ENCODE assay signal across 21 mouse cellular contexts in genomic region chr2:90559015-90559687, GRCm38 (mm10). TPM values are rescaled to one million over a fixed set of nuclear protein-coding genes. Genes with fewer than 3 reads are reported as not detected.
DNase-seq lines count a peak whose midpoint lies in the region; ATAC-seq and TF ChIP-seq lines count a peak whose summit lies in the region.
"Had no signal": no experiment of that assay in that cellular context is flagged by ENCODE, and none has a peak within 500 bp of the region (broad histone marks: within the 10 kb centered on the region; RNA-seq: fewer than 3 reads in every experiment).

No protein-coding gene starts in this region.

- no peak for TF ChIP-seq POLR2A in ES-Bruce4 (IDR thresholded peaks at IDR 0.05; ENCODE audit: insufficient read depth, low read length)

- H3K4me3 ChIP-seq in heart, embryonic 10.5 days, result no peak overlapping the region
- H3K4me3 ChIP-seq in ES-Bruce4 (ENCODE audit: low read depth, low read length), result no peak overlapping the region
- H3K4me3 ChIP-seq in liver, postnatal 0 days (ENCODE audit: low read depth, low read length), result no peak overlapping the region
- no peak overlapping the region for H3K4me3 ChIP-seq in embryonic facial prominence, embryonic 10.5 days
- H3K4me3 ChIP-seq: embryonic facial prominence, embryonic 15.5 days; forebrain, embryonic 10.5 days; heart, embryonic 13.5 days had no signal

- peaks cover 22% of the 10 kb centered on the region for H3K4me1 ChIP-seq in heart, embryonic 10.5 days
- peaks cover 5% of the 10 kb centered on the region for H3K4me1 ChIP-seq in ES-Bruce4 (ENCODE audit: control insufficient read depth, insufficient read depth, low read length)
- peaks cover 85% of the 10 kb centered on the region for H3K4me1 ChIP-seq in liver, postnatal 0 days (ENCODE audit: insufficient read depth)
- peaks cover 24% of the 10 kb centered on the region for H3K4me1 ChIP-seq in embryonic facial prominence, embryonic 10.5 days

- H3K27me3 ChIP-seq in heart, embryonic 10.5 days (ENCODE audit: insufficient read depth, poor library complexity, severe bottlenecking), result no peaks in the 10 kb centered on the region
- H3K27me3 ChIP-seq in ES-Bruce4 (ENCODE audit: control insufficient read depth, insufficient read depth, low read length, poor library complexity, severe bottlenecking), result no peaks in the 10 kb centered on the region
- no peaks in the 10 kb centered on the region for H3K27me3 ChIP-seq in liver, postnatal 0 days (ENCODE audit: insufficient read depth, low read length)
- no peaks in the 10 kb centered on the region for H3K27me3 ChIP-seq in embryonic facial prominence, embryonic 10.5 days (replicated peaks; ENCODE audit: low read depth, poor library complexity, severe bottlenecking)
- H3K27me3 ChIP-seq: CH12.LX; embryonic facial prominence, embryonic 15.5 days; heart, embryonic 13.5 days had no signal

- H3K4me2 ChIP-seq in liver, postnatal 0 days (ENCODE audit: low read depth, low read length), result peak overlapping the region; percentile 55; the same call in 1 of the 2 replicates
- H3K4me2 ChIP-seq: embryonic facial prominence, embryonic 15.5 days had no signal

- no peak overlapping the region for H3K9ac ChIP-seq in ES-Bruce4 (ENCODE audit: low read depth, poor library complexity, severe bottlenecking)
- H3K9ac ChIP-seq in liver, postnatal 0 days (replicated peaks), result 0 out of 2 replicates have a peak overlapping the region, but pooled peaks have one; percentile 26
- H3K9ac ChIP-seq: embryonic facial prominence, embryonic 15.5 days; heart, embryonic 13.5 days had no signal

- ATAC-seq in liver, postnatal 0 days, result no peak

- TF ChIP-seq CTCF in ES-Bruce4 (IDR thresholded peaks at IDR 0.05; ENCODE audit: low read depth, low read length), result no peak
- no peak for TF ChIP-seq CTCF in liver, postnatal 0 days (IDR thresholded peaks at IDR 0.05; ENCODE audit: low read depth)

- DNase-seq in heart, embryonic 10.5 days (ENCODE audit: low spot score), result no peak
- no peak for DNase-seq in heart, postnatal 4 days
- peak; percentile 55 for DNase-seq in brain, adult 2 months (ENCODE audit: low read depth, low spot score)
- no peak for DNase-seq in liver, postnatal 0 days
- DNase-seq in embryonic facial prominence, embryonic 10.5 days (ENCODE audit: low spot score), result no peak
- DNase-seq in embryo, embryonic 11 days, result no peak
- no peak for DNase-seq in cerebellum, postnatal 36 days
- DNase-seq: cerebellum, adult 18-20 months; gastrocnemius, postnatal 14 days; heart, postnatal 36 days; kidney, adult 11 months; layer of hippocampus, adult 9-11 months; right cerebral cortex, postnatal 25 days; thymus, postnatal 4 days had no signal

- no peaks in the 10 kb centered on the region for H3K9me3 ChIP-seq in heart, embryonic 10.5 days
- no peaks in the 10 kb centered on the region for H3K9me3 ChIP-seq in ES-Bruce4 (replicated peaks; ENCODE audit: control insufficient read depth, insufficient read depth, low read length, poor library complexity, severe bottlenecking)
- H3K9me3 ChIP-seq in liver, postnatal 0 days (ENCODE audit: low read length), result no peaks in the 10 kb centered on the region
- no peaks in the 10 kb centered on the region for H3K9me3 ChIP-seq in embryonic facial prominence, embryonic 10.5 days
- H3K9me3 ChIP-seq: embryonic facial prominence, embryonic 15.5 days; forebrain, embryonic 10.5 days; heart, embryonic 13.5 days had no signal

- 74% methylated on average over 2 of the region's 2 CpGs for WGBS in heart, embryonic 10.5 days
- WGBS in liver, postnatal 0 days (ENCODE audit: insufficient replicate concordance), result 53% methylated on average over 2 of the region's 2 CpGs
- 74% methylated on average over 2 of the region's 2 CpGs for WGBS in embryonic facial prominence, embryonic 10.5 days

- no peaks in the 10 kb centered on the region for H3K36me3 ChIP-seq in heart, embryonic 10.5 days
- H3K36me3 ChIP-seq in ES-Bruce4 (ENCODE audit: control insufficient read depth, insufficient read depth, low read length, poor library complexity, severe bottlenecking), result no peaks in the 10 kb centered on the region
- H3K36me3 ChIP-seq in liver, postnatal 0 days (replicated peaks; ENCODE audit: insufficient read depth, low read length), result no peaks in the 10 kb centered on the region
- no peaks in the 10 kb centered on the region for H3K36me3 ChIP-seq in embryonic facial prominence, embryonic 10.5 days (replicated peaks)
- H3K36me3 ChIP-seq: embryonic facial prominence, embryonic 15.5 days; forebrain, embryonic 10.5 days; heart, embryonic 13.5 days had no signal

- TF ChIP-seq EP300 in ES-Bruce4 (IDR thresholded peaks at IDR 0.05; ENCODE audit: insufficient read depth, low read depth, low read length), result no peak
- no peak for TF ChIP-seq EP300 in liver, postnatal 0 days (IDR thresholded peaks at IDR 0.05; ENCODE audit: low read depth)

- H3K27ac ChIP-seq in heart, embryonic 10.5 days, result peak overlapping the region; percentile 47; the same call in 1 of the 2 replicates
- peak overlapping the region; percentile 77; the same call in 1 of the 2 replicates for H3K27ac ChIP-seq in ES-Bruce4 (ENCODE audit: insufficient read depth, low read length)
- peak overlapping the region; percentile 92 for H3K27ac ChIP-seq in liver, postnatal 0 days (ENCODE audit: low read depth)
- no peak overlapping the region for H3K27ac ChIP-seq in embryonic facial prominence, embryonic 10.5 days (replicated peaks)
- H3K27ac ChIP-seq: embryonic facial prominence, embryonic 15.5 days; heart, embryonic 13.5 days; hindbrain, postnatal 0 days; kidney, postnatal 0 days had no signal

RNA-seq across cellular contexts. Expression of gene Ptprj, which starts 21.3 kb away (rescaled TPM):
- polyA plus RNA-seq in heart, embryonic 10.5 days (2016; fragmentation: Nextera tagmentation; extraction: Ambion mirVana), result 1.1 and 2.4 TPM in 2 replicates
- total RNA-seq in heart, postnatal 4 days (2021), result 1 to 10 TPM; 7.6 to 8.7 TPM
- polyA plus RNA-seq in ES-Bruce4 (2011; ENCODE audit: insufficient read depth, insufficient read length, low read depth, missing spikeins), result 5.5 and 5.9 TPM in 2 replicates
- polyA plus RNA-seq in liver, postnatal 0 days (2015; fragmentation: Nextera tagmentation; extraction: Ambion mirVana), result 2.7 and 2.8 TPM in 2 replicates
- polyA plus RNA-seq in embryonic facial prominence, embryonic 10.5 days (2016; fragmentation: Nextera tagmentation; extraction: Ambion mirVana), result 2.4 and 2.7 TPM in 2 replicates
